Mouse (Mus musculus) kidney, postnatal 0 days (tissue): ENCODE results near the gene Slc6a9. TPM values are rescaled to one million over a fixed set of nuclear protein-coding genes. Genes with fewer than 3 reads are reported as not detected.

Source experiments
- ATAC-seq: fragments of 200-750 bp; cut with Nextera tagmentation; replicated peaks from 2 replicates; pipeline ENCODE4 v1.8.0; 2017; ENCODE audit warnings: low read depth, moderate number of reproducible peaks, moderate TSS enrichment, moderate library complexity; ENCODE audit not compliant: low FRiP score
- DNase-seq: peaks from one replicate; pipeline ENCODE4 v3.0.0-alpha.2; 2016; ENCODE audit warnings: low spot score
- H3K27ac ChIP-seq: fragments of 300-500 bp; sonication (generic); 2 replicates; pipeline ENCODE4 v1.5.1; 2014; ENCODE audit warnings: mild to moderate bottlenecking
- H3K27me3 ChIP-seq: fragments of 300-500 bp; sonication (generic); 2 replicates; pipeline ENCODE4 v1.6.1; 2014; ENCODE audit warnings: low read length, mixed read lengths; ENCODE audit not compliant: insufficient read depth
- H3K36me3 ChIP-seq: fragments of 300-500 bp; sonication (generic); 2 replicates; pipeline ENCODE4 v1.6.1; 2014; ENCODE audit warnings: low read length, mixed read lengths; ENCODE audit not compliant: insufficient read depth
- H3K4me1 ChIP-seq: fragments of 300-500 bp; sonication (generic); replicated peaks from 2 replicates; pipeline ENCODE4 v1.6.1; 2014; ENCODE audit warnings: antibody characterized with exemption, low read length, mixed read lengths; ENCODE audit not compliant: insufficient read depth
- H3K4me2 ChIP-seq: fragments of 300-500 bp; sonication (generic); 2 replicates; pipeline ENCODE4 v1.6.1; 2014; ENCODE audit warnings: mild to moderate bottlenecking, low read length, moderate library complexity, mixed read lengths
- H3K4me3 ChIP-seq: fragments of 300-500 bp; sonication (generic); replicated peaks from 2 replicates; pipeline ENCODE4 v1.5.1; 2014; ENCODE audit warnings: low read depth, low read length
- H3K9ac ChIP-seq: fragments of 300-500 bp; sonication (generic); 2 replicates; pipeline ENCODE4 v1.6.1; 2014; ENCODE audit warnings: low read depth, low read length
- H3K9me3 ChIP-seq: fragments of 300-500 bp; sonication (generic); replicated peaks from 2 replicates; pipeline ENCODE4 v1.6.1; 2016; ENCODE audit warnings: low read length, inconsistent platforms, mixed read lengths
- CTCF ChIP-seq: IDR thresholded peaks from 2 replicates; pipeline ENCODE4 v1.5.1; 2016; ENCODE audit warnings: antibody characterized with exemption, low read depth, mild to moderate bottlenecking, moderate library complexity
- WGBS: fragments of 180-500 bp; shearing (Covaris S2); extraction: QIAGEN DNeasy Blood & Tissue Kit; methylation state at CpG from one replicate; pipeline ENCODE4 v1.1.7; 2014; 5-methylcytosine and 5-hydroxymethylcytosine counted together
- polyA plus RNA-seq: library from polyadenylated mRNA; unstranded; fragments of >200 nt; fragmentation: Nextera tagmentation; extraction: Ambion mirVana; gene quantifications from 2 replicates; pipeline ENCODE4 v1.2.1, GENCODE M21; 2015

The Slc6a9 gene
- polyA plus RNA-seq, result 8.6 and 9.0 TPM in 2 replicates

- Histone ChIP-seq H3K9ac (peak within 1 kb of the TSS; percentile 74), H3K27me3 (no peaks in the 10 kb centered on the region), H3K4me1 (peaks cover 19% of the 10 kb centered on the region; the same call in 1 of the 2 replicates), H3K4me3 (peak within 1 kb of the TSS; percentile 64), H3K36me3 (no peaks in the 10 kb centered on the region), H3K27ac (peak within 1 kb of the TSS; percentile 85), H3K9me3 (no peaks in the 10 kb centered on the region), H3K4me2 (peak within 1 kb of the TSS; percentile 94)
- no peak for TF ChIP-seq CTCF
- 26% methylated on average over 3 of the region's 3 CpGs for WGBS
- ATAC-seq (no peak), DNase-seq (no peak)
These were observed at the start of gene Slc6a9 for GRCm38 (mm10) chr4:117834457-117834844. Gene Slc6a9, plus strand, starts transcription at chr4:117834506.

DNA sequence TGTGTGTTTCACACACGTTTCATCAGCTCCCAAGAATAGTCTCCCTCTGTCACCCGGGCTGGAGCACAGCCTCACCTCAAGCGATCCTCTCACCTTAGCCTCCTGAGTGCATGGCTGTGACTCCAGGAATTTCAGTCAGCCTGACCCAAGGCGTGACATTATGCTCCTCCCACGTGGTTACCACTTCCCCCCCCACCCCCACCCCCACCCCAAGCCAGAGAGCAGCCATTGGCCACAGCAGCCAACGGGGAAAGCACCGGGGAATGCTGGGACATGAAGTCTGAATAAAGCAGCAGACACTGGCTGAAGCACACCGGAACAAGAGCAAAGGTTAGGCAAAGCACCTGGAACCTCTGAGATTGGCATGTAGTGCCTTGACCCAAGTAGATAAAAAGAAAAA, 47.3 kb upstream of the Slc6a9 start:
- H3K4me2 ChIP-seq, result no peak overlapping the region
- WGBS, result 24% methylated on average over 8 of the region's 8 CpGs
- H3K27me3 ChIP-seq, result no peaks in the 10 kb centered on the region

GRCm38 (mm10) chr4:117788308-117788707, 46.0 kb upstream of the Slc6a9 start:
- TF ChIP-seq CTCF, result no peak
- ATAC-seq, result no peak
- no peak for DNase-seq
- no peaks in the 10 kb centered on the region for H3K9me3 ChIP-seq
- no peak overlapping the region for H3K9ac ChIP-seq
- 68% methylated on average over 10 of the region's 10 CpGs for WGBS
- no peak overlapping the region for H3K27ac ChIP-seq
- H3K4me1 ChIP-seq, result no peaks in the 10 kb centered on the region
- H3K27me3 ChIP-seq, result no peaks in the 10 kb centered on the region
- H3K4me2 ChIP-seq, result no peak overlapping the region
- no peaks in the 10 kb centered on the region for H3K36me3 ChIP-seq
- H3K4me3 ChIP-seq, result no peak overlapping the region

More for the DNA sequence above, 47.3 kb upstream of the Slc6a9 start:
- Histone ChIP-seq H3K4me3 (no peak overlapping the region), H3K9me3 (no peaks in the 10 kb centered on the region), H3K27ac (no peak overlapping the region), H3K4me1 (no peaks in the 10 kb centered on the region), H3K9ac (no peak overlapping the region), H3K36me3 (no peaks in the 10 kb centered on the region)
- DNase-seq (peak; percentile 33), ATAC-seq (peak; percentile 89)
- TF ChIP-seq CTCF, result no peak

DNA sequence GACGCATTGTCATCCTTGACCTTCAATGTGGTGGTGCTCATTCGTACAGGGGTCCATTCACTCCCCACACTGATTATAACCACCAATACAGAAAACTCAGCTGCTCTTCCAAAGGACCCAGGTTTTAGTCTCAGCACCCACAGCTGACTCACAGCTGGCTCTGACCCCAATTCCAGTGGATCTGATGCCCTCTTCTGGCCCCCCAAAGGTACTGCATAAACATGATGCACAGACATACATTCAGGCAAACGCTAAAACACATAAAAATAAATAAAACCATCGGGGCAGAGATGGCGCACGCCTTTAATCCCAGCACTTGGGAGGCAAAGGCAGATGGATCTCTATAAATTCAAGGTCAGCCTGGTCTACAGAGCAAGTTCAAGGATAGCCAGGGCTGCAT, 34.4 kb upstream of the Slc6a9 start:
- no peaks in the 10 kb centered on the region for H3K27me3 ChIP-seq
- TF ChIP-seq CTCF, result peak; percentile 31; the same call in 1 of the 2 replicates
- H3K9me3 ChIP-seq, result no peaks in the 10 kb centered on the region
- 75% methylated on average over 6 of the region's 6 CpGs for WGBS
- H3K27ac ChIP-seq, result no peak overlapping the region
- no peaks in the 10 kb centered on the region for H3K4me1 ChIP-seq
- no peak for DNase-seq
- ATAC-seq, result no peak
- no peaks in the 10 kb centered on the region for H3K36me3 ChIP-seq
- H3K4me3 ChIP-seq, result no peak overlapping the region
- no peak overlapping the region for H3K4me2 ChIP-seq
- H3K9ac ChIP-seq, result no peak overlapping the region

- H3K27ac ChIP-seq, result no peak overlapping the region
- H3K4me1 ChIP-seq, result no peaks in the 10 kb centered on the region
- DNase-seq (no peak), ATAC-seq (no peak)
- 75% methylated on average over 5 of the region's 5 CpGs for WGBS
- no peaks in the 10 kb centered on the region for H3K9me3 ChIP-seq
- no peaks in the 10 kb centered on the region for H3K27me3 ChIP-seq
- H3K4me2 ChIP-seq, result no peak overlapping the region
- no peak overlapping the region for H3K4me3 ChIP-seq
- no peak overlapping the region for H3K9ac ChIP-seq
- no peaks in the 10 kb centered on the region for H3K36me3 ChIP-seq
- TF ChIP-seq CTCF, result no peak
These were observed 27.3 kb upstream of the Slc6a9 start for GRCm38 (mm10) chr4:117806992-117807391.

DNA sequence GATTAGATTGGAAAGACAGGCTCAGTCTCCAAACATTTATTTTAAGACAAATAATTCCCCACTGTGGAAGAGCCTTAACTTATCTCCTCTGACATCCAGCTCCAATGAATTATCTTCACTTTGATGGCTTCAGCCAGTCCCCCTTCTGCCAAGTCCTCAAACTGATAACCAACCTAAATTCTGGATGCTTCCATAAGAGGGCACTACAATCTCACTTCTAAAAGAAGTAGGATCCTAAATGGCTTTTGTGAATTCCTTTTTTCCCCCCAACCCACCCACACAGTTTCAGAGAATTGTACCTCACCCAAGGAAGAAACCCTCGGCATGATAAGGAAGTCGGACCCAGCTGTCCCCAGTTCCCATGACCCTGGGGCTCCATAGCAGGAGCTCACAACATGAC, 23.4 kb upstream of the Slc6a9 start:
- H3K4me2 ChIP-seq, result no peak overlapping the region
- peak; percentile 56; the same call in 1 of the 2 replicates for TF ChIP-seq CTCF
- no peaks in the 10 kb centered on the region for H3K36me3 ChIP-seq
- WGBS, result 47% methylated on average over 2 of the region's 2 CpGs
- H3K9me3 ChIP-seq, result no peaks in the 10 kb centered on the region
- no peaks in the 10 kb centered on the region for H3K27me3 ChIP-seq
- H3K4me1 ChIP-seq, result no peaks in the 10 kb centered on the region
- no peak for ATAC-seq
- H3K4me3 ChIP-seq, result no peak overlapping the region
- DNase-seq, result peak; percentile 45
- no peak overlapping the region for H3K9ac ChIP-seq
- H3K27ac ChIP-seq, result no peak overlapping the region

- H3K36me3 ChIP-seq, result no peaks in the 10 kb centered on the region
- WGBS, result 57% methylated on average over 9 of the region's 9 CpGs
- ATAC-seq, result no peak
- H3K9ac ChIP-seq, result no peak overlapping the region
- no peaks in the 10 kb centered on the region for H3K9me3 ChIP-seq
- H3K27me3 ChIP-seq, result no peaks in the 10 kb centered on the region
- H3K4me2 ChIP-seq, result no peak overlapping the region
- no peak for TF ChIP-seq CTCF
- H3K27ac ChIP-seq, result no peak overlapping the region
- no peak overlapping the region for H3K4me3 ChIP-seq
- H3K4me1 ChIP-seq, result no peaks in the 10 kb centered on the region
- DNase-seq, result no peak
These were observed 20.6 kb upstream of the Slc6a9 start for GRCm38 (mm10) chr4:117813591-117814192.
